Mouse (Mus musculus) neural tube, embryonic 11.5 days (tissue): ENCODE results near the gene Kcnn3. TPM values are rescaled to one million over a fixed set of nuclear protein-coding genes. Genes with fewer than 3 reads are reported as not detected.

Experiments used
- ATAC-seq: fragments of 200-750 bp; cut with Nextera tagmentation; 2 replicates; pipeline ENCODE4 v1.8.0; 2017; ENCODE audit warnings: moderate number of reproducible peaks, mild to moderate bottlenecking, moderate TSS enrichment, moderate library complexity; ENCODE audit not compliant: insufficient read depth, low FRiP score, low TSS enrichment
- DNase-seq: peaks from one replicate; pipeline ENCODE4 v3.0.0-alpha.2; 2015; ENCODE audit warnings: low spot score
- H3K27ac ChIP-seq: fragments of 300-500 bp; sonication (generic); 2 replicates; pipeline ENCODE4 v1.5.1; 2014; ENCODE audit warnings: low read depth, mild to moderate bottlenecking, low read length
- H3K27me3 ChIP-seq: fragments of 300-500 bp; sonication (generic); 2 replicates; pipeline ENCODE4 v1.6.1; 2014; ENCODE audit warnings: mild to moderate bottlenecking, low read length, mixed read lengths; ENCODE audit not compliant: control insufficient read depth, insufficient read depth
- H3K36me3 ChIP-seq: fragments of 300-500 bp; sonication (generic); 2 replicates; pipeline ENCODE4 v1.6.1; 2014; ENCODE audit warnings: mild to moderate bottlenecking, low read length, moderate library complexity, mixed read lengths; ENCODE audit not compliant: control insufficient read depth, insufficient read depth
- H3K4me1 ChIP-seq: fragments of 300-500 bp; sonication (generic); 2 replicates; pipeline ENCODE4 v1.6.1; 2014; ENCODE audit warnings: low read length, mixed read lengths; ENCODE audit not compliant: control insufficient read depth, insufficient read depth
- H3K4me2 ChIP-seq: fragments of 300-500 bp; sonication (generic); 2 replicates; pipeline ENCODE4 v1.6.1; 2014; ENCODE audit warnings: low read depth, mild to moderate bottlenecking, moderate library complexity
- H3K4me3 ChIP-seq: fragments of 300-500 bp; sonication (generic); 2 replicates; pipeline ENCODE4 v1.5.1; 2014; ENCODE audit warnings: low read depth, low read length
- H3K9ac ChIP-seq: fragments of 300-500 bp; sonication (generic); 2 replicates; pipeline ENCODE4 v1.6.1; 2014; ENCODE audit warnings: mild to moderate bottlenecking, low read length
- H3K9me3 ChIP-seq: fragments of 300-500 bp; sonication (generic); 2 replicates; pipeline ENCODE4 v1.6.1; 2016; ENCODE audit warnings: low read length; ENCODE audit not compliant: control insufficient read depth
- WGBS: fragments of 180-500 bp; shearing (Covaris S2); extraction: QIAGEN DNeasy Blood & Tissue Kit; methylation state at CpG from one replicate; pipeline ENCODE4 v1.1.7; 2014; 5-methylcytosine and 5-hydroxymethylcytosine counted together
- polyA plus RNA-seq: library from polyadenylated mRNA; unstranded; fragments of >200 nt; fragmentation: Nextera tagmentation; extraction: Ambion mirVana; gene quantifications from 2 replicates; pipeline ENCODE4 v1.2.1, GENCODE M21; 2014

The Kcnn3 gene
- polyA plus RNA-seq, 1 experiment from 2014 or later, result 1.9 TPM

DNA sequence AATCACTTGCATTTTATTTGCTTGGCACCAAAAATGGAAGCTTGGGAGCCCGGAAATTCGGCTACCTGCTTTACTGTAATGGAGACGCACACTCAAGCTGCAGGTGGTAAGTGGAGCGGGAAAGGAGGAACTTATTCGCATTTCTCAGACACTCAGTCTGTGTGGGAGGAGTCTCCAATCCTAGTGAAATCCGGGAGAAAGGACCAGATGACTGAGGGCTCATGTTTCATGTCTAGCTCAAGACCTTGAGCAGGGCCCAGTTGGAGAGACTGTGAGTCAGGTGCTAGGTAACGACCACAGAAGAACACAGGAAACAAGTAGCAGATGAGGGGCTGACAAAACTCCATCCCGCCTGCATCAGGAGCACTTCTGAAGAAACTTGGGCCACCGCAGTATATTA lies 171.8 kb downstream of the Kcnn3 start:
- Histone ChIP-seq H3K9me3 (no peaks in the 10 kb centered on the region), H3K4me1 (no peaks in the 10 kb centered on the region), H3K27me3 (no peaks in the 10 kb centered on the region), H3K9ac (no peak overlapping the region), H3K27ac (no peak overlapping the region), H3K4me2 (no peak overlapping the region), H3K36me3 (no peaks in the 10 kb centered on the region), H3K4me3 (no peak overlapping the region)
- ATAC-seq (no peak), DNase-seq (no peak)
- 69% methylated on average over 9 of the region's 9 CpGs for WGBS

DNA sequence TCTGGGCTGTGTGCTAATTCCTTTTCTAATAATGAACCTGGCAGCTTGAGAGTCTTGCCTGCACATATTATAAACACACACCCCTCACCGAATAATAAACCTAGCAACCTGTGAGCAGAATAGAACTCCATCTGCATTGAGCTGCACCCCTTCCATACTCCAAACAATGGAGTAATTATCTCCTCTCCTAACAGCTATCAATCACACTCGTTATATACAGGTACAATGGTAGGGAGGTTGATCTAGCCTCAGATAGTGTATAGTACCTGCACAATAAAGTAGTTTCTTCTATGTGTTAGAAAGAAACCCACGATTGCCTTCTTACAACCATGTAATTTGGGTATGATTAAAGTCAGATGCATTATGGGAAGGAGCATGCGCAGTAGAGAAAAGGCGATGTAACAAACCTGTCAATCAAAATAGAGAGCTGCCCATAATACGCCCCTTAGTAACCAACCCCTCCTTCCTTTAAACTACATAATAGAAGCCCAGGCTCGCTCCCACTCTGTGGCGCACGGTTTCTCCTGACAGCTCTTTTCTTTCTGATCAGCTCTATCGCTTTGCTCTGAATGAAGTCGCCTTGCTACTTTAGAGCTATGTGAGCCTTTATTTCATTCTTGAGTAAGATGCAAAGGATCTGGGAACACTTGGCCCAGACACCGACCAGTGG lies 176.3 kb downstream of the Kcnn3 start:
- H3K9me3 ChIP-seq, result no peaks in the 10 kb centered on the region
- no peak overlapping the region for H3K4me2 ChIP-seq
- WGBS, result 79% methylated on average over 12 of the region's 12 CpGs
- no peak overlapping the region for H3K27ac ChIP-seq
- H3K9ac ChIP-seq, result no peak overlapping the region
- H3K27me3 ChIP-seq, result no peaks in the 10 kb centered on the region
- no peaks in the 10 kb centered on the region for H3K4me1 ChIP-seq
- no peaks in the 10 kb centered on the region for H3K36me3 ChIP-seq
- no peak for DNase-seq
- no peak overlapping the region for H3K4me3 ChIP-seq
- no peak for ATAC-seq

DNA sequence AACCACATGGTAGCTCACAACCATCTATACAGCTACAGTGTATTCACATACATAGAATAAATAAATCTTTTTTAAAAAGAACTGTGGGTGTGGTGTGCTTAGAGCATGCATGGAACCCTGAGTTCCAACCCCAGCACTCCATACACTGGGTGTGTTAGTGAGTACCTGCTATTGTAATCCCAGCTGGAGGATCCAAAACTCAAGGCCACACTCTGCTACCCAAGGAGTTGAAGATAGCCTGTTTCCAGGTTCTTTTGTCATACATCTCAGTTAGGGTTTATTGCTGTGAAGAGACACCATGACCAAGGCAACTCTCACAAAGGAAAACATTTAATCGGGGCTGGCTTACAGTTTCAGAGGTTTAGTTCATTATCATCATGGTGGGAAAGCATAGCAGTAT lies 179.0 kb downstream of the Kcnn3 start:
- Histone ChIP-seq H3K9ac (no peak overlapping the region), H3K4me2 (no peak overlapping the region), H3K27me3 (no peaks in the 10 kb centered on the region), H3K4me3 (no peak overlapping the region), H3K36me3 (no peaks in the 10 kb centered on the region), H3K9me3 (no peaks in the 10 kb centered on the region), H3K4me1 (no peaks in the 10 kb centered on the region), H3K27ac (no peak overlapping the region)
- WGBS, result 94% methylated on average over 1 of the region's 1 CpGs
- ATAC-seq (no peak), DNase-seq (no peak)

DNA sequence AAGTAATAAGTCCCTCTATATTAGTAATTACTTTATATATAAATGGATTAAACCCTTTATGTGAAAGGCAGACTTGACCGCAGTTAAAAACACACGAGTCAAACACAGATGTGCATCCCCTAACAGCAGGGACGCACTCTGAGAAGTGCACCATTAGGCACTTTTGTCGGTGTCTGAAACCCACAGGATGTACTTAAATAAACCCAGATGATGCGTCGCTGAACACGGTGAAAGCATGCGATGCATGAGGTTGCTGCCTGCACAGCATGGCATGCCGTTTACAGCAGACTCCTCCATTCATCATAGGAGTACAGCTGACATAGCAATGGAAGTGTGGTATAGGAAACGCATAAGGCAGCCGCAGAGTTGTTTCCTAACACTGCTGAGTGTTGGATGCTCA lies 180.5 kb downstream of the Kcnn3 start:
- Histone ChIP-seq H3K4me2 (no peak overlapping the region), H3K9me3 (no peaks in the 10 kb centered on the region), H3K27ac (no peak overlapping the region), H3K9ac (no peak overlapping the region), H3K36me3 (no peaks in the 10 kb centered on the region), H3K4me1 (no peaks in the 10 kb centered on the region), H3K4me3 (no peak overlapping the region), H3K27me3 (no peaks in the 10 kb centered on the region)
- WGBS, result 58% methylated on average over 11 of the region's 11 CpGs
- ATAC-seq (no peak), DNase-seq (peak; percentile 45)

DNA sequence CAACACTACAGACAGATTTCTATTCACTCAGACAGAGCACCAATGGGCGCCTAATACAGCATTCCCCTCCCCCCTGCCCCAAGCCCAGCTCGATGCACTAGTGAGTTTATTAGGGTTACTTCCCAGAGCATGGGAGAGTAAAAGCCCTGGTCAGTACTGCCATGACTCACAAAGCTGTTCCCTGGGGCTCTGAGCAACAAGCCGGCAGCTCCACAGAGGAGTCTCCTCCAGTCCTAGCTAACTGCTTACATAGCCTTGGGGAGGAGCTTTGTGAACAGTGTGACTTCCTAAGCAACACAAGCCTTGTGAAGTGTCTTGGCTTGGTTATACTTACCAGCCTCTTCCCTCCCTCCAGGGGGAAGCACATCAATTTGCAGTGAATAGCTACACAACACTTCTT lies 183.6 kb downstream of the Kcnn3 start:
- DNase-seq, result no peak
- no peaks in the 10 kb centered on the region for H3K4me1 ChIP-seq
- no peaks in the 10 kb centered on the region for H3K9me3 ChIP-seq
- ATAC-seq, result no peak
- no peak overlapping the region for H3K4me2 ChIP-seq
- H3K27ac ChIP-seq, result no peak overlapping the region
- no peaks in the 10 kb centered on the region for H3K36me3 ChIP-seq
- H3K27me3 ChIP-seq, result no peaks in the 10 kb centered on the region
- no peak overlapping the region for H3K9ac ChIP-seq
- no peak overlapping the region for H3K4me3 ChIP-seq
- WGBS, result 32% methylated on average over 3 of the region's 3 CpGs

DNA sequence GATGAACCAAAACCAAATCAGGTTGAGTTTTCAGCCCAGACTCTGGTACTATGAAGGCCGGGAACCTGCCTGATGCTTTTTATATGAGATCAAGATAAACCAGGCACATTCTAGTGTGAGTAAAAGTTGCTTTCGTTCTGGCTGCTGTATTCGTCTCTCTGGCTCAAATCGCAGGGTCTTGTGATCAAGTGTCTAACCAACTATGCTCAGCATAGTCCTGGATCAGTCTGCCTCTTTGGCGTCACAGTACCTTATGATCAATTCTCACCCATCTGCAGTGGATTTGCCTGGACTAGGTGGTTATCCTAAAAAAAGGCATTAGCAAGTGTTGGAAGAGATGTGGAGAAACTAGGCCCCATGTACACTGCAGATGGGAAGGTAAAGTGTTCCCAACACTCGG lies 184.1 kb downstream of the Kcnn3 start:
- H3K4me1 ChIP-seq, result no peaks in the 10 kb centered on the region
- H3K36me3 ChIP-seq, result no peaks in the 10 kb centered on the region
- no peak overlapping the region for H3K4me2 ChIP-seq
- H3K27ac ChIP-seq, result no peak overlapping the region
- H3K4me3 ChIP-seq, result no peak overlapping the region
- H3K9me3 ChIP-seq, result no peaks in the 10 kb centered on the region
- no peaks in the 10 kb centered on the region for H3K27me3 ChIP-seq
- H3K9ac ChIP-seq, result no peak overlapping the region
- ATAC-seq (no peak), DNase-seq (no peak)
- 87% methylated on average over 6 of the region's 6 CpGs for WGBS

DNA sequence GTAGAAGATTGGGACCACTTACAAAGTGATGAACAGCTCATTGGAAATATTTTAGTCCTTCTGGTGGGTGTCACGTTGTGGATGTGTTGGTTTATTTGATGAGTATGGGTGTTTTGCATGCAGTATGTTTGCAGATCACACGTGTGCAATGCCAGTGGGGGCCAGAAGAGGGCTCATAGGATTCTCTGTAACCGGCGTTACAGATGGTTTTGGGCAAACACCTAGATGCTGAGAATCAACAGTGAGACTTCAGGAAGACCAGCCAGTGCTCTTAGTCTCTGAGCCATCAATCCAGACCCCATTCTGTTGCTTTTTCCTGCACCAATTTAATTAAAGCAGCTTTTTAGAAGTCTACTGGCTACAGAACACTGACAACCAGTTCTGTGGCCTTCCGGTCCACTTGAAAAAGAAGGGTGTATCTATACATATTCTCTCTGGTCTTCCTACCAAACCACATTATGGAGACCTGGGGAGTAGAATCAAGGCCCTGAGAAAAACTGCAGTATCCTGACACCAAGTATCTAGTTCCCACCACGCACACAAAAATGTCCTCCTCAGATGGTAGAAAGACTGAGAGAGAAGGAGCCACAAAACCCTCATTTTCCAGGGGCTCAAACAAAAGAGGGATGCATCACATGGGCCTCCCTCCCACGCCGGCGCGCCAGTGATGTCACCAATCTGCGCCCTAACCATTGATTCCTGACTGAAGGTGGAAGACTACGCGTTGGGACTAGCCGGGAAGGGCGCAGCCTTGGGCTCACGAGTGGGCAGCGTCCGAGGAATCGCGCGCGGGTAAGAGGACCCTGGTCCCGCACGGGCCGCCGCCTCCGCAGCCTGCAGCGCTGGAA lies 194.6 kb downstream of the Kcnn3 start, which contains the start of gene Adar:
Gene Adar, plus strand, starts transcription at position 664 of the 848 bp plus-strand sequence.
- peak within 1 kb of the TSS; percentile 97 for H3K4me3 ChIP-seq
- WGBS, result 6% methylated on average over 28 of the region's 28 CpGs
- DNase-seq (peak; percentile 90), ATAC-seq (peak; percentile 87)
- H3K27ac ChIP-seq, result peak within 1 kb of the TSS; percentile 55
- H3K9me3 ChIP-seq, result no peaks in the 10 kb centered on the region
- H3K36me3 ChIP-seq, result no peaks in the 10 kb centered on the region
- H3K27me3 ChIP-seq, result no peaks in the 10 kb centered on the region
- H3K4me1 ChIP-seq, result peaks cover 5% of the 10 kb centered on the region
- H3K9ac ChIP-seq, result peak within 1 kb of the TSS; percentile 94
- H3K4me2 ChIP-seq, result peak within 1 kb of the TSS; percentile 61

DNA sequence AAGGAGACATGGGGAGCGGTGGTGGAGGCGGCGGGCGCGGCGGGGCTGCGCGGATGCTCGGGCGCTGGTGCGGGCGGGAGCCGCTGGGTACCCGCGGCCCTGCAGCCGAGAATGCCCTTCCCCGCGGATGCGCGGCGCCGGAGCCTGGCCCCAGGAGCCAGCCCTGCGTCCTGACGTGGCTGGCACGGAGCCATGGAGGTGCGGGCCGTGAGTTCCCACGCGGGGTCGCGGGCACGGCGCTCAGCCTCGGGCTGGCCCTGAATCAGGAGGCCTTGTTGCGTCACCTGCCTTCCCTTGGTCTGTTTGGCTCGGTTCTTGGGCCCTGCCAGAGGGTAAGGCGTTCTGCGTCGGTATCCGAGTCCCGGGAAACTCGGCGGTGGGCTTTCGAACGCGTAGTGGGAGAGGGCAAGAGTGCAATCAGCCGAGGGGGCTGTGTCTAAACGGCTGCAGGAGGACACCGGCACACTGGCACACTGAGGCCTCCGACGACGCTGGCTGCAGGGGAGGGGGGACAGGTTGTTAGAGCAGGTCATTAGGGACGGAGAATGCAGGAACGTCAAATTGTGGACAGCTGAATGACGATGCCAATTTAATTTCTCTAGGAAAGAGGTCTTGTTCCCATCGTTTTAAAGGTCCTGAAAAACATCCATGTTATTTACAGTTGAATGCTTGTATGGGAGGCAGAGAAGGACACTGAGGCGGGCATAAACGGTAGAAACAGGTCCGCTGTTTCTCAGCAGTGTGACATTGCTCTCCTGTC lies 195.4 kb downstream of the Kcnn3 start:
- peak overlapping the region; percentile 61 for H3K4me2 ChIP-seq
- DNase-seq, result no peak
- H3K4me1 ChIP-seq, result peaks cover 5% of the 10 kb centered on the region
- H3K9ac ChIP-seq, result peak overlapping the region; percentile 94
- 3% methylated on average over 59 of the region's 59 CpGs for WGBS
- no peaks in the 10 kb centered on the region for H3K36me3 ChIP-seq
- ATAC-seq, result peak; percentile 55; the same call in 1 of the 2 replicates
- H3K4me3 ChIP-seq, result peak overlapping the region; percentile 97
- no peaks in the 10 kb centered on the region for H3K27me3 ChIP-seq
- H3K27ac ChIP-seq, result peak overlapping the region; percentile 55
- H3K9me3 ChIP-seq, result no peaks in the 10 kb centered on the region
